Mouse (Mus musculus): Measurements from ENCODE around the gene Tmem140.

The Tmem140 gene

DNA sequence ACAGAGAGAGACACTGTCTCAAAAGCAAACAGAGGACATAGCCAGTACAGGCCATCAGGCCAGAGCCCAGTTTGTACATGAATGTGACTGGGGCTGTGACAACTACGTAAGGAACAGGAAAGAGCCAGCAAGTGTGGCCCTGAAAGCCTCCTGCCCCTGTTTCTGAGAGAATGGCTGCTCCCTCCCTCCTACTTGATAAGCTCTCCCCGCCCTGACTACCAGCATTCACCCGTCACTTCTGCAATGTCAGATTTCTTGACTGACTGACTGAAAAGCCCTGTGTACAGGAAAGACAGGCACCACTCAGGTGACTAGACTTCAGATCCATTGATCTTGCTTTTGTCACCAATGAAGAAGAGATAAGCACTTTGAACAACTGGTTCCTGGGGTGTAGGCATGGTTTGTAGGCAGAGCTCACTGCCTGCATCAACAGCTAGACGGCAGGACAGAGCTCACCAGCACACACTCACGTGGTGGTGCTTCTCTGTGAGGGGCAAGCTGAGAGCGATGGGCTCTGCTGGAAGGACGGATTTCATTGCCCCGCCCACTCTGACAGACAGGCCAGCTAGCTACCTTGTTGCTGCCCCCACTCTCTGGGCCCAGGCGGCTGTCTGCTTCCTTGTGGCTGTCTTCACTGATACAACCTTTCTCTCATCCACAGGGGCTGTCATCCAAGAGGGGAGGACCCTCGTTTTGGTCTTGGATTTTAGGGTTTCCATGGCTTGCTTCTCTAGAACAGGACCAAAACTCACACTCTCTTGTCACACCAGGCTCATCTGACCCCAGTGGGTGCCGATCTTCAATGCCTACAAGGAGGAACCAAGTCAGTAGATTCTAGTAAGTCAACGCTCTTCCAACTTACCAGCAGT lies 13.3 kb downstream of the Tmem140 start:
- in situ Hi-C loops (cut with MseI, MboI): no loop called here

- in situ Hi-C loops (cut with MseI, MboI): no loop called here
Observed at GRCm38 (mm10) chr6:34876835-34877156, 13.8 kb downstream of the Tmem140 start.

DNA sequence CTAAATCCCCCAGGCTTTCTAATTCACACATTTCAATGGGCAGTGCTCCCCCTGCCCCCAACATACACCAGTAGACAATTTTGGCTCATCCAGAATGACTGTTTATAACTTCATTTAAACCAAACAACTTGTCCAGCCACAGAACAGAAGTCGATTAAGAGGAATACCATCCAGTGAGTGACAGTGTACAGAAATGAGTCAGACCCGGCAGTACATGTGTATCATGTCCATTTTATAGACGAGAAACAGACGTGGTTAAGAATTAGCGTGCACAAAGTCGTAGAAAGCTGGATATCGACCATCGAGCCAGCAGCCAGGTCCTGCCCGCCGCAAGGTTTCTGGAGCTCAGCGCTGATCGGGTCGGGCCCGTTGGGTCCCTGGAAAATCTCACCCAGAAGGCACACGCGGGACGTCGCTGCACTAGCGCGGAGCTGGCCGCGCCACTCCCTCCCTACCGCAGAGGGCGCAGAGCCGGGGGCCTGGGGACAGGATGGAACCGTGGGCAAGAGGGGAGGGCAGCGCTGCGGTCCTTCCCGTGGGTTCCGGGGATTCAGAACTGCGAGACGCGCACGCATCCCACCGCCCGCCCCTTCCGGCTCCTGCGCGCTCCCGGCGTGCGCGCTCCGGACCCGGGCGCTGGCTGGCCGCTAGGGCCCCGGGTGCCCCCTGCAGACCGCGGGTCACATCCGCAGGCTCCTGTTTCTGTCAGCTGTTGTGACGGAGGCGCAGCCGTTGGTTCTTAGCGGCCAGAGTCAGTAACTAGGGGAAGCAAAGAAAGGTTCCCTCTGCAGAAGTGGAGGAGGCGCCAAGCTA lies 14.8 kb downstream of the Tmem140 start, which contains the start of gene Cyren:
Cyren (minus strand) TSS at position 552 of the 813 bp plus-strand sequence.
- in situ Hi-C loops (cut with MseI, MboI): no loop called here

DNA sequence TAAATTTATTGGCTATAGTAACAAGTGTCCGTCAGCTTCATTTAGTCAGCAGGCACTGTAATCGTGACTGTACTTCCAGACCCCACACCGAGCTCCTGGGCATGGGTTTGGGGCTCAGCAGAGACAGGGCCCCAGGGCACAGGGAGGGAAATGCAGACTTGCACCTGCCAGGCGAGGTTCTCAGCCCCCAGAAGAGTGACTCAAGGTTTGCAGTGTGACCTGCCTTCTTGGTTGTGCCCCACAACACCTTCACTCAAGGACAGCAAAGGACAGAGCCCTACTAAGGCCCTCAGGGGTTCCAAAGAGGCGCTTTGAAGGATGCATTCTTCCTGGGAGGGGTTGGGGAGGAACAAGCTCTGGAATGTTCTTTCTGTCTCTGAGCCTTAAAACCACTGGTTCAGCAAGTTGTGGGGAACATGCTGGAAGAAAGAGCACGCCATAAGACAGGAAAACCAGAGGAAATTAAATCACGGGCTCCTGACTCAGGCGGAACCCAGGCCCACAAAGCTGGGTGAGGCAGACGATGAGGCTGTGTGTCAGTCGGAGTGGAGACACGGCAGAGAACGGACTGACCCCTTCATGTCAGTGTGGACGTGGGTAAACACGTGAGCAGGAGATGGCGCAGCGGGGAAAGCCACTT lies 16.3 kb downstream of the Tmem140 start:
- in situ Hi-C loops (cut with MseI, MboI): no loop called here

DNA sequence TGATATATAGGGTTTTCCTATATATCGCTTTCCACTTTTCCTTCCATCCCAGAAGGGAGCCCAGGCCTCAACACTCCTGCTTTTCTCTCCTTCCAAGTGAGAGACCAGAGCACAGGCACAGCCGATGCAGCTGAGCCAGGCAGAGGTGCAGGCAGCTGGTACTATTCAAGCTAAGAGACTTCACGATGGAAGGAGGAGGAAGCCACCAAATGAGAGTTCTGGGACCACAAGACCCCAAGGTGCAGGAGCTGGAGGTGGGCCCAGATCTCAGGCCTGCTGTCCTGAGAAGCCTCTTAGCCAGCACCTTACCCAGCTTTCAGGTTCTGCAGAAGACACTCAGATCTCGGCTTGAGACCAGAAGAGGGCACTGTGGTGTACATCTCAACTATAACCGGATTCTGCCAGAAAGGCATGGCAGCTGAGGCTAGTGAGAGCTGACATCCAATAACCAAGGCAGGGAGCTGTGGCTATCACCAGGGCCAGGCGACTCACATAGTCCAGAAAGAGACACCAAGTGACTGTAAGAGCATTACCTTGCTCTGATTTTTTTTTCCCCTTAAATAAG lies 17.0 kb downstream of the Tmem140 start:
- in situ Hi-C loops (cut with MseI, MboI): no loop called here

GRCm38 (mm10) chr6:34884724-34885123 lies 21.8 kb downstream of the Tmem140 start:
- in situ Hi-C loops (cut with MseI, MboI): no loop called here

DNA sequence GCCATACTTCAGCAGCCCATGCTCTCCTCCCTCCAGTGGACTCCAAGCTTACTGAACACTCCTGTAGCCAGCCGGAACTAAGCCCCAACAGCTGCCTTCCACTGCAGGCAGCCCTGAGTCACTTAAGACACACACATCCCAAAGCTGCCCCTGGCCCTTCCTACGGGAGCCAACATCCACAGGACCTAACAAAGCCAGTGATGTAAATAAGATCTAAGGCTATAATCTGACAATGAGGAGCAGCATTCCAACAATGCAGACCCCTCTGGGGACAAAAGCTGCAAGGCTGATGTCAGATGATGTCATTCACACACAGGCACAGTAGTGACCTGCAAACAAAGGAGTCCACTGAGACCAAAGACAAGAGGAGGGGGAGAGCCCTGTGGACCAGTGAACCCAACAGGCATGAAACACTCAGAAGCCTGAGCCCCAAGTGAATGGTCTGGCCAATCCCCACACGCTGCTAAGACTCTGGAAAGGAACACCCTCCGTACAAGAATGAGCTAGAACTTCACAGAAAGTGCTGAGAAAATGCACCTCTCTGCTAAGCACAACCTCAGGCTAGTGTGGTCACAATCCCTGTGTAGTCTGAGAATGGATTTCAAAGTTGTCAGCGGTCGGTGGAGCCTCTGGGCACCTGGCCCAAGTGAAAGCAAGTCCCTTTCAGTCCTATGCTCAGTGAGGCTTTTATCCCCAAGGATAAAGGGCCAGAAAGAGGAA lies 24.3 kb downstream of the Tmem140 start:
- in situ Hi-C loops (cut with MseI, MboI): no loop called here

- in situ Hi-C loops (cut with MseI, MboI): no loop called here
Observed at GRCm38 (mm10) chr6:34889185-34889584, 26.2 kb downstream of the Tmem140 start.

DNA sequence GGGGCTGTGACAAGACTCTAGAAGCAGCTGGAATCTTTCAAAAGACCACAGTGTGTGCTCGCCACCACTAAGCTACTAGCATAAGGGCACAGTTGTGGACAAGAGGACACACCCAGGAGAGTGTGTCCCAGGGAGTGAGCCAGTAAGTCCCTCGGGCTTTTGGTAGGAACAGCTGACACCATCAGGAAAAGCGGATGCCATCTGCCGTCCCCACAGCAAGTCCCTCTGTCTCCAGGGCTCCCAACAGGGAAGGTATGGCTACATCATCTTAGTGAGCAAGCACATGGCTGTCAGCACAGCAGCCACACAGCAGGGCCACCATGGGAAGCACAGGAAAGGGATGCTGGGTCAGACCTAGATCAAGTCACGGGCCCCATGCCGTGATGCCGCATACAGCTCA lies 32.6 kb downstream of the Tmem140 start:
- in situ Hi-C loops (cut with MseI, MboI): no loop called here

GRCm38 (mm10) chr6:34896168-34896780 lies 33.3 kb downstream of the Tmem140 start:
- in situ Hi-C loops (cut with MseI, MboI): no loop called here

DNA sequence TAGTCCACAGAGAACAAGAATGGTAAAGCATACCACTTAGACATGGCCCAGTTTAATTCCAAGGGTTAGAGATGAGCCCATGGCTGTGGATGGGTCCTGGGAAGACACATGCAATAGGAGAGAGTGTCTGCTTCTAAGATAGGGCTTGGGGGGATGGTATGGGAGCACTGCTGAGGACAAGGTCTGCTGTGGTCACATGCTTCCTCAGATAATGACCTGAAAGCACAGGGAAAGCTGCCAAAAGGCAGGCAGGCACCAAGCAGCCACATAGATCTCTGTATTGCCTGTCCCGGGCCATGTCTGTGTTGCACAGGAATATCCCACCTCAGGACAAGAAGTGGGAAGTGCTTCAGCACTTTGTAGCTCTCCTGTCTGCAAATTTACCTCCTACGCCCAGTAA lies 36.2 kb downstream of the Tmem140 start:
- in situ Hi-C loops (cut with MseI, MboI): no loop called here

DNA sequence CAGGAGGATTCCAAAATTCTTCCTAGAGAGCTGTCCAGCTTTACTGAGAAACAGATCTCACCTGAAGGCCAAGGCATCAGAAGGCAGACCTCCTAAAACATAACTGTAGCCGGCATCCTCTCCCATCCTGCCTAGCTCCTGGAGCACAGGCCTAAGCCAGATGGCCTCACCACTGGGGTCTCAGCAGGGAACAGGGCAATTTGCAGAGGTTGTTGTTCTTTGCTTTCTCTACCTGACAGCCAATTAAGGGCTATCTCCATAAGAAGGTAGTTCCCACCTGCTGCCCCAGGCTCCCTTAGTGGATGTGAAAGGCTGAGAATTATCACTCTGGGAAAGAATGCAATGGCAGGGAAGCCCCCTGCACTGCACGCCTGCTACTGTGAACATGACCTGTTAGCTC lies 38.0 kb downstream of the Tmem140 start:
- in situ Hi-C loops (cut with MseI, MboI): no loop called here

DNA sequence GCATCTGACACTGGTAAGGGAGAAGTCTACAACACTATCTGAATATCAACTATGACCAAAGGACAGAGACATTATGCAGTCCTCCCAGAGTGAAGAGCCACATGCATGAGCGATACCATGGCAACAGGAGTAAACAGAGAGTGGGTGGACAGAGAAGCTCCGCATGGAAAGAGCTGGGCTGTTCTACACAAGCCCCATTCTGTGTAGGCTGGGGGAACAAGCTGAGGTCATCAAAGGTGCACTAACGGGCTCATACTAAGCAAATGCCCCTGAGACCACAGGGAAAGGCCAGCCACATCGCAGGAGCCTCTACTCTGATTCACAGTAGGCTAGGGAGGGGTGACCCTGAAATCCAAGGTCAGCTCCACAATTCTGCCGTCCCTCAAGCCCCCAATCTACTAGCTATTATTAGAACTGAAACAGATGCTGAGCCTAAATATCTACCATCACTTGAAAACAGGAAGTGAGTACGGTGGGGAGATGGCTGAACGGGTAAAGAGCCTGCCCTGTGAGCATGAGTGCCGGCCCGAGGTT lies 39.0 kb downstream of the Tmem140 start:
- in situ Hi-C loops (cut with MseI, MboI): no loop called here

- in situ Hi-C loops (cut with MseI, MboI): no loop called here
Observed at GRCm38 (mm10) chr6:34902578-34902977, 39.6 kb downstream of the Tmem140 start.

- in situ Hi-C loops (cut with MseI, MboI): no loop called here
Observed at GRCm38 (mm10) chr6:34903441-34903840, 40.5 kb downstream of the Tmem140 start.

DNA sequence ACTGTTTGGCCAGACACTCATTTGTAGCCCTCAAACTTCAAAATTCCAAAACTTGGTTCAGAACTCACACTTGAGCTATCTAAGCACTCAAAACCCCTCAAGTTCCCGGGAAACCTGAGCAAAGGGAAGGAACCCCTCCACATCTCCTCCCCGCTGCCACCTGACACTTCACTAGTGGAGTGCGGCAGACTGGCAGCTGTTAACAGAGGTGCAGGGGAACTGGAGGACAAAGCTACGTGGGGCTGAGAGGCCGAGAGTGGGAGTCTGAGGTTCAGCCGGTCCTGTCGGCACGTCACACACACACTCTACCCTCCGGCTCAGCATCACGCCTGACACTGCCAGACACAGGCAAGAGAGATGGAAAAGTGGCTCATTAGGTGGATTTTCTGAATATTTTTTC lies 40.9 kb downstream of the Tmem140 start:
- in situ Hi-C loops (cut with MseI, MboI): no loop called here

DNA sequence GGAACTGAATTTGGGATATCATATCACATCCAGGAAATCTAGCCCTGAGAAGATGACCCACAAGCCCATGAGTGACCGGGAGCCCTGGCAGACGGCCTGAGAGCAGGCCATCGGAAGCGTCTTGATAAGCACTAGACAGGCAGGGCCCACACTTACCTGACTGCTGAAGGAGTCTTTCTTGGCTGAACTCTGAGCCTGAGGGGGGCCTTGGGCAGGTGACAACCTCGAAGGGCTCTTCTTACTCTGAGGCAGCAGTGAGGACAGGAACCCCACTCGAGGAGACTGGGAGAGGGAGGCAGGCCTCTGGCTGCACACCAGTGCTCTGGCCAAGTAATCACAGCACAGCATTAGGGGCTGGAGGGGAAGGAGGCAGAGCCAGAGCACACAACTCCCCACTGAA lies 41.4 kb downstream of the Tmem140 start:
- in situ Hi-C loops (cut with MseI, MboI): no loop called here

DNA sequence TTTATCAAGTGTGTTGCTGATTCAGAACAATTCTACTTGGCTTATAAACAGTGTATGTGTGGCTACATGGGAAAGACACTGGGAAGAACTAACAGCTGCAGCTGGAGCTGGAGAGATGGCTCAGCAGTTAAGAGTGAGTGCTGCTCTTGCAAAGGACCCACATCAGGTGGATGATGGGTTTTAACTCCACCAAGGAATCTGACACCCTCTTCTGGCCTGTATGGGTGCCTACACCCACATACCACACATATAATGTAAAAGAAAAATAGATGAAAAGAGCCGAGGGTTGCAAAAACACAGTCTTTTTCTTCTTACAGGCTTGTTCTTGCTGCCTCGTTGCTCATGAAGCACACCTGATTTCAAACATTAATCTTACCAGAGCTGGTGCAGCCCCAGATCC lies 43.2 kb downstream of the Tmem140 start:
- in situ Hi-C loops (cut with MseI, MboI): no loop called here

GRCm38 (mm10) chr6:34906661-34907060 lies 43.7 kb downstream of the Tmem140 start:
- in situ Hi-C loops (cut with MseI, MboI): no loop called here

DNA sequence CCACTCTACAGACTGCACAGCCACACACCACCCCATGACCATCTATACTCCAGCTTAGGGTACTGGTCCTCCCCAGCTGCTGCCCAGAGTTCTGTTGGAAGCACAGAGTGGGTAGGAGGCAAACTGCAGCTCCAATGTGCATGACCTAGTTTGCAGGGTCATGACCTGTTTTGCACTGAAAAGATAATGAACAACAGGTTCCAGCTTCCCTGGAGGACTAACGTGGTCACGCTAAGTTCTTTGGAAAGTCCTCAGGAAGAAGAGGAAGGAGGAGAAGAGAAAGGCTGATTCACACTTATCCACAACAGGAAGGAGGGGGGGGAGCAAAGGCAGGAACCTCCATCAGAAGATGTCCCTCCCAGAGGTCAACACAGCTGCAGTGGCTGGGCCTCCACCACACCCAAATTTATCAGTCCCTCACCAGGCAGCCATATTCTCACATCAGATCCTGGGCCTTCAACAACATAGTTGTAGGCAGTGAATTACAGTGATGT lies 44.2 kb downstream of the Tmem140 start:
- in situ Hi-C loops (cut with MseI, MboI): no loop called here
